Mouse (Mus musculus) liver, embryonic 15.5 days (tissue): ENCODE measurements at regions not wholly inside any gene's neighbourhood (a gene's known extent, or its start where the extent isn't known, plus 50 kb on each side); places are given as distances from the start of the nearest gene placed in this dataset.

Experiments used
- ATAC-seq: fragments of 200-750 bp; cut with Nextera tagmentation; 2 replicates; pipeline ENCODE4 v1.8.0; 2017; ENCODE audit warnings: moderate number of reproducible peaks, mild to moderate bottlenecking, moderate library complexity; ENCODE audit not compliant: insufficient read depth
- H3K27ac ChIP-seq: fragments of 300-500 bp; sonication (generic); replicated peaks from 2 replicates; pipeline ENCODE4 v1.5.1; 2015; ENCODE audit warnings: mild to moderate bottlenecking, inconsistent platforms
- H3K27me3 ChIP-seq: fragments of 300-500 bp; sonication (generic); 2 replicates; pipeline ENCODE4 v1.6.1; 2015; ENCODE audit warnings: mild to moderate bottlenecking, inconsistent platforms
- H3K36me3 ChIP-seq: fragments of 300-500 bp; sonication (generic); replicated peaks from 2 replicates; pipeline ENCODE4 v1.6.1; 2015; ENCODE audit warnings: moderate library complexity, mild to moderate bottlenecking, inconsistent platforms
- H3K4me1 ChIP-seq: fragments of 300-500 bp; sonication (generic); replicated peaks from 2 replicates; pipeline ENCODE4 v1.6.1; 2015; ENCODE audit warnings: inconsistent platforms
- H3K4me2 ChIP-seq: fragments of 300-500 bp; sonication (generic); 2 replicates; pipeline ENCODE4 v1.6.1; 2015; ENCODE audit warnings: moderate library complexity, mild to moderate bottlenecking, inconsistent platforms
- H3K4me3 ChIP-seq: fragments of 300-500 bp; sonication (generic); replicated peaks from 2 replicates; pipeline ENCODE4 v1.5.1; 2015; ENCODE audit warnings: mild to moderate bottlenecking, inconsistent platforms
- H3K9ac ChIP-seq: fragments of 300-500 bp; sonication (generic); 2 replicates; pipeline ENCODE4 v1.6.1; 2015; ENCODE audit warnings: moderate library complexity, mild to moderate bottlenecking, inconsistent platforms
- H3K9me3 ChIP-seq: fragments of 300-500 bp; sonication (generic); replicated peaks from 2 replicates; pipeline ENCODE4 v1.6.1; 2016; ENCODE audit warnings: inconsistent platforms
- WGBS: fragments of 180-500 bp; shearing (Covaris S2); methylation state at CpG from one replicate; pipeline ENCODE4 v1.1.7; 2015; ENCODE audit warnings: mixed read lengths; ENCODE audit not compliant: insufficient replicate concordance; 5-methylcytosine and 5-hydroxymethylcytosine counted together

GRCm38 (mm10) chr14:99617374-99617773 lies 318.9 kb downstream of the Klf5 start:
- Histone ChIP-seq H3K27ac (no peak overlapping the region), H3K9ac (no peak overlapping the region), H3K4me3 (no peak overlapping the region), H3K36me3 (no peaks in the 10 kb centered on the region), H3K27me3 (no peaks in the 10 kb centered on the region), H3K9me3 (no peaks in the 10 kb centered on the region), H3K4me1 (no peaks in the 10 kb centered on the region), H3K4me2 (no peak overlapping the region)
- no peak for ATAC-seq
- WGBS = 5% methylated on average over 2 of the region's 2 CpGs

GRCm38 (mm10) chr14:99621538-99621937 lies 323.0 kb downstream of the Klf5 start:
- Histone ChIP-seq H3K27me3 (no peaks in the 10 kb centered on the region), H3K4me1 (no peaks in the 10 kb centered on the region), H3K27ac (no peak overlapping the region), H3K4me2 (no peak overlapping the region), H3K36me3 (no peaks in the 10 kb centered on the region), H3K4me3 (no peak overlapping the region), H3K9me3 (no peaks in the 10 kb centered on the region), H3K9ac (no peak overlapping the region)
- ATAC-seq = no peak
- 61% methylated on average over 3 of the region's 3 CpGs for WGBS

GRCm38 (mm10) chr14:99624380-99625327 lies 326.2 kb downstream of the Klf5 start:
- WGBS = 54% methylated on average over 10 of the region's 10 CpGs
- Histone ChIP-seq H3K4me1 (no peaks in the 10 kb centered on the region), H3K9me3 (no peaks in the 10 kb centered on the region), H3K27me3 (no peaks in the 10 kb centered on the region), H3K36me3 (no peaks in the 10 kb centered on the region), H3K9ac (no peak overlapping the region), H3K4me2 (no peak overlapping the region), H3K27ac (no peak overlapping the region), H3K4me3 (no peak overlapping the region)
- no peak for ATAC-seq

GRCm38 (mm10) chr14:99627615-99628014 lies 329.1 kb downstream of the Klf5 start:
- 45% methylated on average over 1 of the region's 1 CpGs for WGBS
- Histone ChIP-seq H3K9ac (no peak overlapping the region), H3K27ac (no peak overlapping the region), H3K27me3 (no peaks in the 10 kb centered on the region), H3K4me2 (no peak overlapping the region), H3K36me3 (no peaks in the 10 kb centered on the region), H3K4me3 (no peak overlapping the region), H3K4me1 (no peaks in the 10 kb centered on the region), H3K9me3 (no peaks in the 10 kb centered on the region)
- no peak for ATAC-seq

- Histone ChIP-seq H3K4me2 (no peak overlapping the region), H3K27me3 (no peaks in the 10 kb centered on the region), H3K36me3 (no peaks in the 10 kb centered on the region), H3K9ac (no peak overlapping the region), H3K4me1 (no peaks in the 10 kb centered on the region), H3K4me3 (no peak overlapping the region), H3K9me3 (no peaks in the 10 kb centered on the region), H3K27ac (no peak overlapping the region)
- 34% methylated on average over 10 of the region's 10 CpGs for WGBS
- no peak for ATAC-seq
Measured at GRCm38 (mm10) chr14:99631092-99631491, 332.6 kb downstream of the Klf5 start.

- no peak overlapping the region for H3K9ac ChIP-seq
- no peak for ATAC-seq
- H3K4me3 ChIP-seq = no peak overlapping the region
- no peaks in the 10 kb centered on the region for H3K4me1 ChIP-seq
- H3K9me3 ChIP-seq = no peaks in the 10 kb centered on the region
- WGBS = 49% methylated on average over 4 of the region's 4 CpGs
- no peak overlapping the region for H3K27ac ChIP-seq
- H3K4me2 ChIP-seq = no peak overlapping the region
- no peaks in the 10 kb centered on the region for H3K27me3 ChIP-seq
- H3K36me3 ChIP-seq = no peaks in the 10 kb centered on the region
Measured at GRCm38 (mm10) chr14:99632444-99632843, 334.0 kb downstream of the Klf5 start.

GRCm38 (mm10) chr14:99635556-99636150 lies 337.2 kb downstream of the Klf5 start:
- WGBS = 69% methylated on average over 4 of the region's 4 CpGs
- no peak overlapping the region for H3K4me3 ChIP-seq
- H3K9me3 ChIP-seq = no peaks in the 10 kb centered on the region
- H3K36me3 ChIP-seq = no peaks in the 10 kb centered on the region
- no peaks in the 10 kb centered on the region for H3K27me3 ChIP-seq
- H3K27ac ChIP-seq = no peak overlapping the region
- no peak overlapping the region for H3K9ac ChIP-seq
- no peak overlapping the region for H3K4me2 ChIP-seq
- no peaks in the 10 kb centered on the region for H3K4me1 ChIP-seq
- no peak for ATAC-seq

- Histone ChIP-seq H3K9ac (no peak overlapping the region), H3K4me1 (no peaks in the 10 kb centered on the region), H3K27ac (no peak overlapping the region), H3K36me3 (no peaks in the 10 kb centered on the region), H3K27me3 (no peaks in the 10 kb centered on the region), H3K4me2 (no peak overlapping the region), H3K9me3 (no peaks in the 10 kb centered on the region), H3K4me3 (no peak overlapping the region)
- 65% methylated on average over 15 of the region's 15 CpGs for WGBS
- ATAC-seq = no peak
Measured at GRCm38 (mm10) chr14:99641475-99642453, 343.3 kb downstream of the Klf5 start.

GRCm38 (mm10) chr14:99646323-99646722 lies 347.8 kb downstream of the Klf5 start:
- H3K9me3 ChIP-seq = no peaks in the 10 kb centered on the region
- H3K27ac ChIP-seq = no peak overlapping the region
- H3K36me3 ChIP-seq = no peaks in the 10 kb centered on the region
- no peaks in the 10 kb centered on the region for H3K4me1 ChIP-seq
- no peak for ATAC-seq
- 51% methylated on average over 3 of the region's 3 CpGs for WGBS
- H3K4me2 ChIP-seq = no peak overlapping the region
- no peak overlapping the region for H3K4me3 ChIP-seq
- H3K9ac ChIP-seq = no peak overlapping the region
- no peaks in the 10 kb centered on the region for H3K27me3 ChIP-seq

GRCm38 (mm10) chr14:99674399-99674798 lies 375.9 kb downstream of the Klf5 start:
- WGBS = 65% methylated on average over 3 of the region's 3 CpGs
- H3K4me1 ChIP-seq = no peaks in the 10 kb centered on the region
- no peak for ATAC-seq
- no peaks in the 10 kb centered on the region for H3K27me3 ChIP-seq
- H3K4me2 ChIP-seq = no peak overlapping the region
- H3K4me3 ChIP-seq = no peak overlapping the region
- H3K9ac ChIP-seq = no peak overlapping the region
- no peaks in the 10 kb centered on the region for H3K36me3 ChIP-seq
- no peaks in the 10 kb centered on the region for H3K9me3 ChIP-seq
- H3K27ac ChIP-seq = no peak overlapping the region
